Mouse (Mus musculus) cerebellum, adult 11-12 months (tissue): ENCODE data around the gene Glod4.

Experiments used
- DNase-seq: peaks from one replicate; pipeline ENCODE4 v3.0.0; 2022

Gene Glod4

GRCm38 (mm10) chr11:76074296-76075093, 169.0 kb downstream of the Glod4 start:
- DNase-seq, result no peak
